Mouse (Mus musculus) lung, postnatal 0 days (tissue): ENCODE measurements at regions not wholly inside any gene's neighbourhood (a gene's known extent, or its start where the extent isn't known, plus 50 kb on each side); places are given as distances from the start of the nearest gene placed in this dataset.

Experiments
- CTCF ChIP-seq: IDR thresholded peaks from 2 replicates; pipeline ENCODE4 v1.5.1; 2016; ENCODE audit warnings: antibody characterized with exemption, mild to moderate bottlenecking
- EP300 ChIP-seq: IDR thresholded peaks from 2 replicates; pipeline ENCODE4 v1.6.1; 2016; ENCODE audit warnings: antibody characterized with exemption, mild to moderate bottlenecking, control low read depth

DNA sequence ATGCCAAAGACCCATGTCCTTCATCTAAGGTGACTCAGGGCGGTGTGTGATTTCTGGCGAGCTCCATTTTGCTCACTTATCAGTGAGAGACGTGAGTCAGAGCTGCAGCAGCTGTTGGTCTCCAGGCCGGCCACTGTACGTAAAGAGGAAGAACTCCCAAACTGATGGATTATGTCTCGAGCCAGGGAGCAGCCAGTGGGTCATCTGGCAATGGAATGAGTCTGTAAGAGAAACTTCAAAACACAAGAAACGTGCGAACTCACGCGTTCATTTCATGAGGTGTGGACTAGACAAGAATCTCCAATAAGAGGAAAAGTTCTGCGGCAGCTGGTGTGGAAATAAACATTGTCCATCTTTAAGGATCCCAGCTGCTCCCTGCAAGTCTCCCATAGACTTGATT, 170.4 kb downstream of the Cand1 start:
- TF ChIP-seq CTCF = no peak
- TF ChIP-seq EP300 = no peak
